Mouse (Mus musculus) cortical plate, adult 2 months (tissue): ENCODE results near the gene Arhgap30. TPM values are rescaled to one million over a fixed set of nuclear protein-coding genes. Genes with fewer than 3 reads are reported as not detected.

Experiments
- H3K27ac ChIP-seq: fragments of 200-500 bp; 2 replicates; pipeline ENCODE4 v1.5.1; 2012; ENCODE audit warnings: low read length, control low read depth, inconsistent platforms; ENCODE audit not compliant: insufficient read depth
- H3K4me1 ChIP-seq: fragments of 200-500 bp; 2 replicates; pipeline ENCODE4 v1.6.1; 2011; ENCODE audit warnings: low read length; ENCODE audit not compliant: control insufficient read depth, insufficient read depth
- H3K4me3 ChIP-seq: fragments of 200-500 bp; 2 replicates; pipeline ENCODE4 v1.5.1; 2011; ENCODE audit warnings: mild to moderate bottlenecking, low read length, control low read depth; ENCODE audit not compliant: insufficient read depth
- CTCF ChIP-seq: fragments of 200-500 bp; IDR thresholded peaks from 2 replicates; pipeline ENCODE4 v1.5.1; 2011; ENCODE audit warnings: mild to moderate bottlenecking, control low read depth, low read length; ENCODE audit not compliant: insufficient read depth; ENCODE audit errors: extremely low read depth
- POLR2A ChIP-seq: fragments of 200-500 bp; IDR thresholded peaks from 2 replicates; pipeline ENCODE4 v1.6.1; 2011; ENCODE audit warnings: mild to moderate bottlenecking, low read length, control low read depth; ENCODE audit not compliant: insufficient read depth; ENCODE audit errors: extremely low read depth
- polyA plus RNA-seq: library from polyadenylated mRNA; depleted of rRNA; stranded (reverse); fragments of >200 nt; gene quantifications from 2 replicates; pipeline ENCODE4 v1.2.3, GENCODE M21; 2012

The Arhgap30 gene
- polyA plus RNA-seq, 1 experiment, result 1.6 TPM

GRCm38 (mm10) chr1:171422504-171423095 lies 33.8 kb downstream of the Arhgap30 start:
- Histone ChIP-seq H3K27ac (no peak overlapping the region), H3K4me3 (no peak overlapping the region), H3K4me1 (no peaks in the 10 kb centered on the region)
- no peak for TF ChIP-seq POLR2A
- TF ChIP-seq CTCF, result no peak

DNA sequence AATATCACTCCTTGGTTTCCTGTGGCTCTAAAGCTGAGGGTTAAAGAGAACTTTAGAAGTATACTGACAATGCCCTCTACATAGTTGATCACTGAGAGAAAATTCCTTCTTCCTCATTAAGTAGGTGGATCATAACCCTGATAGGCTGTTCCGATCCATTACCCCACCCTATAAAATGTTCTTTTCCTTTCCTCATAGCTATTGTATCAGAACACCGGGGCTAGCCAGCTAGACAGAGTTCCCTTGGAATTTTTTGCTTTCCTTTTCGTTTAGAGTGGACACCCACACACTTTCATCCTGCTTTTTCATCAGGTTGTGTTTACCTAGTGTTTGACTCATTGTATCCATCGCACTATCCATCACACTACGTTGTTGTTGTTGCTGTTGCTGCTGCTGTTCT lies 35.9 kb downstream of the Arhgap30 start:
- H3K4me1 ChIP-seq, result no peaks in the 10 kb centered on the region
- TF ChIP-seq POLR2A (no peak), CTCF (no peak)
- H3K27ac ChIP-seq, result no peak overlapping the region
- no peak overlapping the region for H3K4me3 ChIP-seq

GRCm38 (mm10) chr1:171425126-171425525 lies 36.4 kb downstream of the Arhgap30 start:
- Histone ChIP-seq H3K4me1 (no peaks in the 10 kb centered on the region), H3K27ac (no peak overlapping the region), H3K4me3 (no peak overlapping the region)
- no peak for TF ChIP-seq POLR2A
- no peak for TF ChIP-seq CTCF

DNA sequence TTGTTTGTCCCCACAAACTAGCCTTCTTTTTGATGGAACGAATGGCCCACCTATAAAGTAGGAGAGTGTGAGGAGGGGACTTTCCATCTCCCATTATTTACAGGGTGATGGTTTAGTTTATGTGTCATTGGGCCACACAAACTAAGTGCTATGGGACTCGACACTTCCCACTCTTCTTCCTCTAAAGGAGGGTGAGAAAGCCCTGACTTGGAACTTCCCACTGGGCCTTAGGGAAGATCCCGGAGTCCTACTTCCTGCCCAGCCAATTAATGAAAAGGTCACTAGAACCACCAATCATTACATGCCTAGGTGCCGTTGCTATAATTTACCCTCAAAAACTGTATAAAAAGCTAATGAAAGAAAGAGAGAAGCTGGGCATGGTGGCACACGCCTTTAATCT lies 43.4 kb downstream of the Arhgap30 start:
- Histone ChIP-seq H3K27ac (no peak overlapping the region), H3K4me1 (no peaks in the 10 kb centered on the region), H3K4me3 (no peak overlapping the region)
- TF ChIP-seq CTCF, result no peak
- TF ChIP-seq POLR2A, result no peak

DNA sequence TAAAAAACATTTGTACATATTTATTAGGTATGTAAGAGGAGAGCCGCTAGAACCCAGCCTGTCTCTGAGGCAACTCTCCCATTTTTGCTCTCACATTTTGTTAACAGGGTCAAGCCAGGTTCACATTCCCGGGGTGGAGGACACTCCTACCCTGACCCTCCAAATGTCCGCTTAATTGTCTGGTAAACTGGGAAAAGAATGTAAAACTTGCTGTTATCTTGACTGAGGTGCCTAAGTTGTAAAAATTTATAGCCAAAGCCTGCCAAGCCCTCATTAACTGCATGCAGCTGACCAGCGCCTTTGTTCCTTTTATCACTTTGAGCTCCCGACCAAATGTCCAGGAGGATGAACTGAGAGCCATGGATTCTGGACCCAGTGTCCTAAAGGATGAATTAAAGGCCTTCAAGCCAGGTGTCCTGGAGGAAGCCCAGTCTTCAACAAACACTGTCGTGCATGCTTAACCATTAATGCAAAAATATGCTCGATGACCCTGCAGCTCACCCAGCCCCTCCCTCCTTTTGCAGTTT lies 46.6 kb downstream of the Arhgap30 start:
- Histone ChIP-seq H3K27ac (no peak overlapping the region), H3K4me1 (no peaks in the 10 kb centered on the region), H3K4me3 (no peak overlapping the region)
- TF ChIP-seq POLR2A (no peak), CTCF (no peak)

DNA sequence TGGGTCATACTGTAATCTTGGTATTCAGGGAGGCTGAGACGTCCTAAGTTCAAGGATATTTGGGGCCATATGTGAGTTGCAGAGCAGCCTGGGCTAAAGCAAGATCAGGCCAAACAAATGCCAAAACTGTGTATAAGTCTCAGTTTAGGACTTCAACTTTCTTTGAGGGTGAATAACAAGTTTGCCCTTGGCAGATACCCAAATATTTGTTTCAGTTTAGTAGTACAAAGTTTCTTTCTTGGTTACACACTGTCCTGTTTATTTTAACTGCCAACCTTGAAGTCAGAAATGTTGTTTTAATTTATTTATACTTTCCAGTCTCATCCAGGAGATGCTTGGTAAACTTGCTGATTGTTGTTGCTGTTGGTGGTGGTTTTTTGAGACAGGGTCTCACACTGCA lies 47.2 kb downstream of the Arhgap30 start:
- Histone ChIP-seq H3K4me1 (no peaks in the 10 kb centered on the region), H3K4me3 (no peak overlapping the region), H3K27ac (no peak overlapping the region)
- TF ChIP-seq CTCF (no peak), POLR2A (no peak)

DNA sequence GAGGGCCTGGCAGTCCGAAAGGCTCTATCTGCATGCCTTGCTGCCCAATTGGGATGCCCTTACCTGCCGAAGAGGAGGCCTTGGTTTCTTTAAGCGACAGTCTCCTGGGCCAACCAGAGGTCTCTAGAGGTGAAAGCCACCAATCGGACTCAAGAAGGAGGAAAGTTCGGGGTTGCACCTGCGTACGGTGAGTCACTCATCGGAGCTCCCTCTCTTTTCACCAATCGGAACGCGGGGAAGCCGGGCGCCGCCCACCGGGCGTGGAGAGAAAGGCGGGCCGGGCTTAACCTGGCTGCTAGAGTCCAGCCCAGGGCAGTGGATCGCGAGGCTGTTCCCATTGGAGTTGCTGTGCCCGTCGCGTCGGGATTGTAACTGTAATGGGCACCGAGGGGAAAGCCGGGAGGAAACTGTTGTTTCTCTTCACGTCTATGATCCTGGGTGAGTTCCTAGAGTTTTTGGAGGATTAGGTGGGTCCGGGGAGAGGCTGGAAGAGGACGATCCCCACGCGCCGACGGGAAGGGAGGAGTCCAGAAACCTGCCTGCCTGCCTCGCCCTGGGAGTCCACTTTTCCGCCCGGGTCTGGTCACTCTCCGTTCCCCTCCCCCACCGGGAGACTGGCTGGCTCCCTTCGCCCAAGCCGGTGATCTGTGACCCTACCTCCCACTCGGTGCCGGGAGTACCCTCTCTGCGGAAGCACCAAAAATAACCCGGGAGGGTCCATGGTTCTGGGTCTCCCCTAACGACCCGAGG lies 48.7 kb downstream of the Arhgap30 start, which contains the start of gene F11r:
TSS of gene F11r (plus strand) at position 272 of the 750 bp plus-strand sequence.
- Histone ChIP-seq H3K4me1 (no peaks in the 10 kb centered on the region), H3K4me3 (peak within 1 kb of the TSS; percentile 29), H3K27ac (peak within 1 kb of the TSS; percentile 12)
- no peak for TF ChIP-seq CTCF
- TF ChIP-seq POLR2A, result 0 out of 2 replicates have a peak, but pooled peaks have one; percentile 24

- Histone ChIP-seq H3K4me3 (peak overlapping the region; percentile 29), H3K4me1 (no peaks in the 10 kb centered on the region), H3K27ac (peak overlapping the region; percentile 12)
- TF ChIP-seq CTCF (no peak), POLR2A (no peak)
These were observed 49.4 kb downstream of the Arhgap30 start for GRCm38 (mm10) chr1:171438014-171438670.

GRCm38 (mm10) chr1:171439072-171439471 lies 50.3 kb downstream of the Arhgap30 start:
- TF ChIP-seq CTCF (no peak), POLR2A (no peak)
- 0 out of 2 replicates have a peak overlapping the region, but pooled peaks have one; percentile 43 for H3K27ac ChIP-seq
- H3K4me3 ChIP-seq, result 0 out of 2 replicates have a peak overlapping the region, but pooled peaks have one; percentile 7
- H3K4me1 ChIP-seq, result no peaks in the 10 kb centered on the region
